Mouse (Mus musculus): ENCODE data around the gene Chst4.
"Not testable (repeated sequence)": the region's sequence is repeated elsewhere in the genome, so short reads cannot be mapped to it uniquely, and the experiment has no call there.

Chst4 gene

GRCm38 (mm10) chr8:110039659-110040058, at the start of gene Chst4:
Gene Chst4 (minus strand): TSS chr8:110039740.
- no peak for DNase-seq (ENCODE audit: low spot score in 2 of 2)

- DNase-seq (ENCODE audit: low spot score in 2 of 2) = no peak
Observed at GRCm38 (mm10) chr8:110082416-110083105, 43.0 kb upstream of the Chst4 start.

GRCm38 (mm10) chr8:110079282-110080221, 40.0 kb upstream of the Chst4 start, which contains the start of gene Zfp612:
Gene Zfp612 (plus strand): TSS chr8:110079746.
- peak; percentile 6 to 25 for DNase-seq (ENCODE audit: low spot score in 2 of 2)

GRCm38 (mm10) chr8:110074496-110074895, 35.0 kb upstream of the Chst4 start:
- no peak for DNase-seq (ENCODE audit: low spot score in 2 of 2)

- peak in 1 of 2 experiments; percentile 50 for DNase-seq (ENCODE audit: low spot score in 2 of 2)
Observed at GRCm38 (mm10) chr8:110071600-110071999, 32.1 kb upstream of the Chst4 start.

- no peak for DNase-seq (ENCODE audit: low spot score in 2 of 2)
Observed at GRCm38 (mm10) chr8:110069706-110070105, 30.2 kb upstream of the Chst4 start.

GRCm38 (mm10) chr8:110065676-110066075, 26.1 kb upstream of the Chst4 start:
- no peak for DNase-seq (ENCODE audit: low spot score in 2 of 2)

GRCm38 (mm10) chr8:110064606-110065365, 25.2 kb upstream of the Chst4 start:
- no peak for DNase-seq (ENCODE audit: low spot score in 2 of 2)

GRCm38 (mm10) chr8:110064161-110064560, 24.6 kb upstream of the Chst4 start:
- DNase-seq (ENCODE audit: low spot score in 2 of 2) = no peak

- no peak for DNase-seq (ENCODE audit: low spot score in 2 of 2)
Observed at GRCm38 (mm10) chr8:110058207-110058606, 18.7 kb upstream of the Chst4 start.

GRCm38 (mm10) chr8:110051208-110051607, 11.7 kb upstream of the Chst4 start:
- DNase-seq (ENCODE audit: low spot score in 2 of 2) = no peak

GRCm38 (mm10) chr8:110040509-110040908, 969 bp upstream of the Chst4 start:
- DNase-seq (ENCODE audit: low spot score in 2 of 2) = no peak

- DNase-seq (ENCODE audit: low spot score in 2 of 2) = no peak
Observed at GRCm38 (mm10) chr8:110039216-110039615, 324 bp downstream of the Chst4 start.

GRCm38 (mm10) chr8:110036156-110036555, 3.4 kb downstream of the Chst4 start:
- DNase-seq (ENCODE audit: low spot score in 2 of 2) = no peak

- no peak for DNase-seq (ENCODE audit: low spot score in 2 of 2)
Observed at GRCm38 (mm10) chr8:110034331-110034730, 5.2 kb downstream of the Chst4 start.

GRCm38 (mm10) chr8:110033771-110034170, 5.8 kb downstream of the Chst4 start:
- not testable (repeated sequence) for DNase-seq (ENCODE audit: low spot score in 2 of 2)

GRCm38 (mm10) chr8:110022768-110023344, 16.7 kb downstream of the Chst4 start:
- no peak for DNase-seq (ENCODE audit: low spot score in 2 of 2)

- no peak for DNase-seq (ENCODE audit: low spot score in 2 of 2)
Observed at GRCm38 (mm10) chr8:110022081-110022480, 17.5 kb downstream of the Chst4 start.

- peak in 1 of 2 experiments; percentile 28 for DNase-seq (ENCODE audit: low spot score in 2 of 2)
Observed at GRCm38 (mm10) chr8:110010868-110011267, 28.7 kb downstream of the Chst4 start.

- no peak for DNase-seq (ENCODE audit: low spot score in 2 of 2)
Observed at GRCm38 (mm10) chr8:110008995-110009446, 30.5 kb downstream of the Chst4 start.

- no peak for DNase-seq (ENCODE audit: low spot score in 2 of 2)
Observed at GRCm38 (mm10) chr8:110008228-110008994, 31.1 kb downstream of the Chst4 start.

All from thymus, postnatal 10 days (tissue).